Mouse (Mus musculus) urinary bladder, adult 18-20 months (tissue): ENCODE data around the gene Bfsp2.

Experiments
- DNase-seq, 2 experiments: peaks; one replicate each; pipeline ENCODE4 v3.0.0; 2022; ENCODE audit warnings: low spot score in 2 of 2, mixed read lengths in 2 of 2

Bfsp2 gene

GRCm38 (mm10) chr9:103480044-103480576 is at the start of gene Bfsp2:
Gene Bfsp2 (minus strand): TSS chr9:103480420.
- no peak for DNase-seq

DNA sequence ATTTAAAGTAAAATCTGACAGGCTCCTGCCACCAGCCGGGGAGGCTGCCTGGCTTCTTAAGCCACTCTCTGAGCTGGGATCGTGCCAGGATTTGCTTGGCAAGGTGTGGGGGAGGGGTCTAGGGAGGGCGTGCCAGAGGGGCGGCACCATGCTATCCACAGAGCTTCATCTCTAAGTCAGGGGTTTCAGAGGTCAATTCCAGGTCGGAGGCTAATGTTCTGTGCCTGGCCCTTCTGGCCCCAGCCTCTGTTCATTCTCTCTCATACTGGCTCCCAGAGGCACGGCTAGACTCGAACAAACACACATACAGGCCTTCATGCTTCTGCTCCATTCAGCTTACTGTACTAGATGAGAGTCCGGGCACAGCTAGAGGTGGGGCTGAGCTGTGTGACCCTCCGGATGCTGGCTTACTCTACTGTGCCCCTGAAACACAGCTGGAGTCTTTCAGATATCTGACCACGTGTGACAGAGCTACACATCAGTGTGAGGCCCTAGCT is 44.9 kb upstream of the Bfsp2 start:
- no peak for DNase-seq

DNA sequence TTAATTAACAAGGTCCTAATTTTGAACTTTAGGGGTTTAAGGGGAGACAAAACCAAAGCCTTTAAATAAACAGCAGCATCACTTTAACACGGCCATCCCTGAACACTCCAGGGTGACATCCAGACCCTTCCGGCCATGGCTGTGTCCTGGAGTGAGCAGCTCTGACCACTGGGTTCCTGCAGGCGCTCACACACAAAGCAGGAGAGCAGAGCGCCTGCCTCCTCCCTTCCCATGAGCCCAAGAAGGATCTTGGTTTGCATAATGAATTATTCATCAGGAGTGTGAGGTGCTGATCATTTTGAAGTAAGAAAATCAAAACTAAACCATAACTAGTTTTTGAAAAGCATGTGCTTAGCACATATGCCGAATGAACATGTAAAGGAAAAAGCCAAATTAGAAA is 44.4 kb upstream of the Bfsp2 start:
- no peak for DNase-seq

- DNase-seq = no peak
Measured at GRCm38 (mm10) chr9:103523742-103524403, 43.7 kb upstream of the Bfsp2 start.

DNA sequence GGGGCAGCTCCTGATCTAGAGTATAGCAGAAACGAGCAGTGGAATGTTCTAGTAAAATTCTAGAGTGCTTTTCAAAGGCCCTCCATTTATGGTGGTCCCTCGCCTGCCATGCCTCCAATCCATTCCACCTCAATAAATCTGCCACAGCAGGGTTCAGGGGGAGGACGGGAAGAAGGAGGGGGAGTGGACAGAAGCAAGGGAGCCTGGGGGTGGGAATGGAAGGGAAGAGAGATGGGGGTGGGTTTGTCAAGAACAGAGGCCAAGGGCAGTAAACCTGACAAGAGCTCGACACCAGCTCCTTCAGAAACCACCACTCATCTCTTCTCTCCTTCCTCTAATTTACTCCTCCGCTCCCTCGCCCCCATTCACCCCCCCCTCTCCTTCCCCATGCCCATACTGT is 42.8 kb upstream of the Bfsp2 start:
- no peak for DNase-seq

DNA sequence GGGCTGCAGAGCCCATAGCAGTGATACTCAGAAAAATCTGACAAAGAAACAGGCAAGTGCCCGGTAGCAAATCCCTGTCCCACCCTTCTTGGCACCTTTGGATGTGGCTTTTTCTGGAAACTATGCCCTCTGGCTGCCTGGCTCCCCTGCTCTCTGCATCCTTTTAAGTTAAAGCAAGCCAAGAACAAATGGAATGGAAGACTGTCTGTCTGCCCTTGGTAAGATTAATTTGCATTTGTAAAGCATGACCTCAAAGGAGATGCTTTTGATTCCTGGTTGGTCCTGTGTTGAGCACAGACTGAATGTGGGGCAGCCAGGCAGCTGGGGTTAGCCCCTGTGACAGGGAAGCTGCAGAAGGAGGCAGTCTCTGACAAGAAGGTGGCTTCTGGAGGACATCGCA is 33.7 kb upstream of the Bfsp2 start:
- no peak for DNase-seq

- DNase-seq = no peak
Measured at GRCm38 (mm10) chr9:103512257-103512656, 32.0 kb upstream of the Bfsp2 start.

DNA sequence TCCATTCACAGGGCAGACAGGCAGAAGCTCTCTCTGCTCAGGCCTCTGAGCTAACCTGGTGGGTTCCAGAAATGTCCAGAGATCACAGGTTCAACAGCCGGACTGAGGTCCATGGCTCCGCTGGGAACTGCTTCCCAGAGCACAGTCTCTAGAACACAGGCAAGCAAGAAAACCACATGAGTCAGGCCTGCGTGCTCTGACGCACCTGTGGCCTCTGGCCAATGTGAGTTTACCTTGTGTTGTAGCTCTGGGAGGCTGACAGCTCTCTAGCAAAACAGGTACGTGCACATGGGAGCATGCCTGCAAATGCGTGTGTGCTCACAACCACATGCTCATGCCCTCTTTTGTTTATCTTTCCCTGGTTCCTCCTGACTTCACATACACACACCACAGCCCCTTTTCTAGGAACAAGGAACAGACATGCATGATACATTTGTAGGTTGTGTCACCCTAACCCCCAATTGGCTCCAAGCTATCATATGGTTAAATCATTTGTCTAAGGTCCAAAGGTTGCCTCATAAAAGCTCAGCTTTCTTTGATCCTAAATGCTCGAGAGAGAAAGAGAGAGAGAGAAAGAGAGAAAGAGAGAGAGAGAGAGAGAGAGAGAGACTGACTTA is 26.9 kb upstream of the Bfsp2 start:
- peak; percentile 9 to 11 for DNase-seq

GRCm38 (mm10) chr9:103505067-103505466 is 24.8 kb upstream of the Bfsp2 start:
- no peak for DNase-seq

GRCm38 (mm10) chr9:103504646-103505045 is 24.4 kb upstream of the Bfsp2 start:
- DNase-seq = no peak

DNA sequence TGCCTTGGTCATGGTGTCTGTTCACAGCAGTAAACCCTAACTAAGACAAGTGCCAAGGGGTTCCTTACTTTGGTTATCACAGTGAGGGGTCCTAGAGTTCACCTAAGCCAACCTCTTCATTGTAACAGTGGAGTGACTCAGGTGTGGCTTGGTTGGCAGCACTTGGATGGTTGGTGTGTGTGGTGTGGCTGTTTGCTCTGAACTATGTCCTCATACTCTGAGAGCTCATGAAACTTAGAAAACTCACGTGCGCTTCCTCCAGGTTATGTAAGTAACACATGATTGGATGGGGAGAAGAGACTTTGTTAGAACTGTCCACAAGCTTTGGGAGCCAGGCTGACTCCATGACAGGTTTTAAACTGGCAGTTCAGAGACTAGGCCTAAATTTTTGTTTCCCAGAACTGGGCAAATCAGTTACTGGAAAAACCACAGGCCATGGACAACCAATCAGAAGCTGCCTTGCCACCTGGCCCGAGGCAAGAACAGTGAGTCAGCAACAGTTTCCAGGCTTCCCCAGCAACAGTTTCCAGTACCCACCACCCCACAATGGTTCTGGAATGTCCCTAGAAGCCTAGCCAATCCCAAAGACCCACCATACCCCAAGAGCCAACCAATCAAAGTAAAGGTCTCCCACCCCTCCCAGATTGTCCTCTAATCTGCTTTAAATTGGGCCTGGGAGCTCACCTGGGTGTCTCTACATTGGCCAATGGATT is 23.5 kb upstream of the Bfsp2 start:
- no peak for DNase-seq

DNA sequence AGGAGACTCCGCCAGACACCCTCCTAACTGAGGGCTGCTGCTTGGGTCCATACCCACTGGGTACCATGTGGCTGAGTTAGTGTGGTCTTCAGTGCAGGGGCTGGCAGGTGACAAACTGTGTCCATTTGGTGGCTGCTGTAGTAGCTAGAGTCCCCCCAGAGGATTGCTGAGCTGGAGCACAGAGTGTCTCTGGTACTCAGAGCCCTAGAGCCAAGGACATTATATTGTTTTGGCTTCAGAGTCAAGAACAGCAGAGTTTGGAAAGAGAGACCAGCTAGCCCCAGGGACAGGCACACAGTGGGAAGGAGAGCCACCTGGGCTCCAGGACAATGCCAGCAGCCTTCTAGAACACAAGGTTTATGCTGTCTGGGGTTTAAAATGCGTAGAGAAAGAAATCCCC is 22.4 kb upstream of the Bfsp2 start:
- DNase-seq = no peak

GRCm38 (mm10) chr9:103501861-103502364 is 21.7 kb upstream of the Bfsp2 start:
- no peak for DNase-seq

GRCm38 (mm10) chr9:103499366-103499765 is 19.1 kb upstream of the Bfsp2 start:
- no peak for DNase-seq

- DNase-seq = no peak
Measured at GRCm38 (mm10) chr9:103498699-103499098, 18.5 kb upstream of the Bfsp2 start.

- no peak for DNase-seq
Measured at GRCm38 (mm10) chr9:103495391-103495790, 15.2 kb upstream of the Bfsp2 start.

- DNase-seq = peak; percentile 34 to 51
Measured at GRCm38 (mm10) chr9:103494346-103495020, 14.3 kb upstream of the Bfsp2 start.

DNA sequence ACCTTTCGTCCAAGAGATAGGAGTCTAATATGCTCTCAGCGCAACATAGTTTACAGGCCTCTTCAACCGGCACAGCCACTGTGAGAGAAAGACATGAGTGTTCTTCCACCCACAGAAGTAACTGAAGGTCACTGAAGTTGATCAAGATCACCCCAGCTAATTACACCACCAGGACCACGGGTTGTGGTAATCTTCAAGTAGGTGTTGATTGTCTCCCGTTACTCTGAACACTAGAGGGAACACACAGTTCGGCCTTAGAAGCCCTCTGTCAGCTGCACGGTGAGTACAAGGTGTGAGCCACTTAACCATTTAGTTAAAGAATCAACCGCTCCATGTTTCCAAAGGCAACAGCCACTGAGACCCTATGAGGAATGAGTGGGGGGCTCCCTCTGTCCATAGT is 11.8 kb upstream of the Bfsp2 start:
- no peak for DNase-seq

DNA sequence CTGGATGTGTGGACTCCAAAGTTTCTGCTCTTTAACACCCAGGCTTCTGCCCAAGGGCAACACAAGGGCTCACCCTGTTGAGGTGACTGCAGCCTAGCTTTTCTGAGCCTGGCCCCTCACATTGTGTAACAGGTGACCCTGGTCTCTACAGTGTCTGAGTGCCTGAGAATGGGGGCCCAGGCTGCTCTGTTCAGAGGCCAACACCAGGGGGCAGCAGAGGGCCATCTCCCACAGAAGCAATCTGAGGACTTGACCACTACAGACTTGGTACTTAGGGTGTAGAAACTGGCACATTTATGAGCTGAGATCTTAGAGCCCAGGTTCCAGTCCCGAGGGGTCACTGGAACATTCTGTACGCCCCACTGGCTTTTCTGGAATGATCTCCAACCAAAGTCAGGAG is 10.2 kb upstream of the Bfsp2 start:
- DNase-seq = peak; percentile 32 to 69

DNA sequence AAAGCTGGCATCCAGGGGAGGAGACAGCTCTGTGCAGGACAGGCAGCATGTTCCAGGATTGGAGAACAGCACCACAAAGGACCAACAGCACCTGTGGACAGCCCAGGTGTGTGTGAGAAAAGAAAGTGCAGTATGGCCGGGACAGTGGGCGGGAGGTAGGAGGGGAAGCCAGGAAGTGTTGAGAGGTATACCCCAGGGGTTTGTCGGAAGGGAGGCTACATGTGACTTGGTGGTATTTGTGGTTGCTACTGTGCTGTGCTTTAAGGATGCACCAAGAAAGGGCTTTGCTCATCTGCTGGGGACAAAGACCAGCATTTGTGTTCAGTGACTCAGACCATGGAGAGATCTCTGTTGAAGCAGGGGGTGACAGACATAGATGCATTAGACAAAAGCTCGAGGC is 9.7 kb upstream of the Bfsp2 start:
- no peak for DNase-seq

DNA sequence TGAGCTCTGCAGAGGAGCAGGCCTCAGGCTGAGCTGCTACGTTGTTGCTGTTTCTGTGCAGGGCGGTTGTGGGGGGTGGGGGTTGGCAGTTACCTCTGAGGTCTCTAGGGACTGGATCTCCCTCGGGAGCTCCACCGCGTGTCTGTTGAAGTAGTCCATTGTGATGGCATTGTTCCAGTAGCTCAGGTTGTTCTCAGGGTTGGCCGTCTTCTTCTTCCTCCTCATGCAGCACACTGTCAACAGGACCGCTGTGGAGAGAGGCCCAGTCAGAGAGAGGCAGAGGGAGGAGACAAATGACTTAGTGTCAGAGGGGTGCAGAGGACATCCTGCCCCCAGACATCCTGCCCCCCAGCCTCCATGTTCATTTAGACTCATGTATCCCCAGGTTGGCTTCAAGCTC is 8.9 kb upstream of the Bfsp2 start:
- DNase-seq = no peak

GRCm38 (mm10) chr9:103486262-103486661 is 6.0 kb upstream of the Bfsp2 start:
- DNase-seq = no peak
